Mouse (Mus musculus) liver (tissue): ENCODE results near the gene Riox2.

Experiments
- DNase-seq: peaks from one replicate; pipeline ENCODE4 v3.0.0-alpha.2; 2020; ENCODE audit warnings: mixed read lengths

Riox2 gene

DNA sequence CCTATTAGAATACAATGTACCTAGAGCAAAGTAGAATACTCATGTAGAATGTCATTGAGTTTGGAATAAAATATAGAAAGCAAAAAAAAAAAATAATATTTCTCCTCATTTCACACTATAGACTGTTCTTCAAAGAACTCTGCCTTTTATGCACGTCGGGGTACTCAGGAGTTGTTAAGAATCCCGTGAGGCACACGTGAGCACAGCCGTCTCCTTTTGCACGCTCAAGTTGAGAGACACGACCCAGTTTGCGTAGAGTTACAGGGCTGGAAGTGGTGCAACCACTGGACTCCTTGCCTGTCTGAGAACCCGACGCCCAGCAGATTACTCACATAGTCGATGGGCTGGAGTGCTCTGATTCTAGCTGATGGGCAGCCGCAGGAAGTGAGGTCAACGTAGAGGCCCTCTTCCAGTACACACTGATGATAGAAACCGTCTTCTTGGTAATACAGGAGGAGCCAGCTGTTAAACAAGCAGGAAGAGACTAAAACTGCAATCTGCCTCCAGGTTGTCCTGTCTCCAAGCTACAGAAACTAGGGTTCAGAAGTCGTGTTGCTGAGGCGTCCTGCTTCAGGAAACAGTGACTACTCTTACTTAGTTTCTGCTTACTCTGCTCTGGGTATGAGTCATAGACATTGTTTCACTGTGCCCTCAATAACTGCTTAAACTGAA lies 50.3 kb downstream of the Riox2 start:
- no peak for DNase-seq

DNA sequence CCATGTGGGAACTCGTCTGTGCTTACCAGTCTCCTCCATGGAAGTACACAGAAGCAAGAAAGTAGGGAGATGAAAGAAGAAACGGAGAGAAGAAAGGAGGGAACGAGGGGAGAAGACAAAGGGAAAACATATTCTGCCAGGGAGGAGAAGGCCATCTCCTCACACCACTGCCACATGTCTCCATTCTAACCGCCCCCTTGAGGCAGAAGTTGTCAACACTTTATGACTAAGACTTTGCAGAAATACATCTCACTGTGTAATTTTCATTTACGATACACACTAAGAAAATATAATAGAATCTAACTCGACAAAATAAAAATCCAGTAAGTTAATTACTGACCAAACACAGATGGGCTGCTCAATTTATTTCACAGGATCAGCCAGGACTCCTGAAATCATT lies 55.4 kb downstream of the Riox2 start:
- DNase-seq = no peak

DNA sequence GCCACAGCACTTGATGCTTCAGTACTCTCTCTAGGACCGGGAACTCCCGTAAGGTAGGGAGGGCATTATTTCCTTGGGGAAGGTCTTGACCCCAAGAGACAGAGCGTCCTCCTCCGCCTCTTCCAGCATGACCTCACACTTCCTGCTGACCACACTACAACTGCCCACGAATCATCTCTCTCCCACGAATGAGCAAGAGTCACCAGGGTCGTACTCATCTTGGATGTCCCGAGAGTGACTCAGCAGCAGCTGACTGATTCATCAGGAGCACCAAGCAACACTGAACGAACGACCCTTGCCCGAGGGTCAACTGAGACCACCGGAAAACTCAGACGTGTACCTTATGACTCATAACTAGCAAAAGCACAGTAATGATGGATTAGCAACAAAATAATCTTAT lies 58.0 kb downstream of the Riox2 start:
- DNase-seq = no peak

DNA sequence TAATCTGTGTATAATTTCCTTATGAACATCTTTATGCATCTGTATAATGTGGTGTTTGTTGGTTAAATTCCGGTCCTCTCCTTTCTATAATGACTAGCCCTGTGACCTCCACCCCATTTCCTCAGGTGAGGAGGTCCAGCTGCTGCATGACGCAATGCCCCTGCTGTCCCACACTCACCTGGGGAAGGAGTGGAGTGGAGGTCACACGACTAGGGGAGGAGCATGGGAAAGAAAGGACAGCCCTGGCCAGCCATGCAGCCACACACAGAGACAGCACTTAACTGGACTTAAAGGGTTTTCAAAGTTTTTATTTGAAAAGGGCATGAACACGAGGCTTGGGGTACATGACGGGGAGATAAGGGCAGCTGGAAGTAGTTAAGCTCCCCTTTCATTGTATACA lies 59.7 kb downstream of the Riox2 start:
- DNase-seq = no peak

DNA sequence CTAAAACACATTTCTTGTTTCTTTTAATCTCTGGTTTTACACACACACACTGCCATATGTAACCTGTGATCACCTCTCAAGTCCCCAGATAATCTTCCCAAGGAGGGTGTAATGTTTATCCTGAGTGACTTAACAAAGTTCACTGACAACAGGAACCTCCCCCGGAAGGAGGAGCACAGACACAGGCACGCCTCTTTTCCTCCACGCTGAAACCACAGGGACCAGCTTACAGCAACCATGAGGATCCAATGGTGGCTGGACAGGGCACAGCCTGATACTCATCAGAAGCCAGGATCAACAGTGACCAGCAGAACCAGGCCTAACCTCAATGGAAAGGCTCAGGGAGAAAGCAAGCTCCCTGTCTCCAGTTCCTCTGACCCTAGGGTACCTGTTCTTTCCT lies 61.0 kb downstream of the Riox2 start:
- DNase-seq = no peak

DNA sequence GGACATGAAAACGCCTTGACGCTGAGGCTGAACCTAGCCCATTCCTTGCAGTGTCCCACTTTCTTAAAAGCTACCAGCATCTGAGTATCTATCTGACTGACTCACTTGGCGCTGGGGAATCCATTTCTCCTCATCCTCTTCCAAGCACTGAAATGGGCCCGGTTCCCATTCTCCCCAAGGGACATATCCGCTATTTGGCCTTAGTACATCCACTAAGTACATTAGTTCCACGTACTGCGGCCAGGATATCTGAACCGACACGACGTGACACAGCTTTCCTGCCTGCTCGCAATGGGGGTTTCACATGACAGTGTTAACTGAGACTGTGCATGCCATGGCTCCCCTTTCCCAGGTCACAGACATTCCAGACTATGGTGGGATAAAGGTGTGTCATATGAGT lies 62.8 kb downstream of the Riox2 start:
- no peak for DNase-seq

DNA sequence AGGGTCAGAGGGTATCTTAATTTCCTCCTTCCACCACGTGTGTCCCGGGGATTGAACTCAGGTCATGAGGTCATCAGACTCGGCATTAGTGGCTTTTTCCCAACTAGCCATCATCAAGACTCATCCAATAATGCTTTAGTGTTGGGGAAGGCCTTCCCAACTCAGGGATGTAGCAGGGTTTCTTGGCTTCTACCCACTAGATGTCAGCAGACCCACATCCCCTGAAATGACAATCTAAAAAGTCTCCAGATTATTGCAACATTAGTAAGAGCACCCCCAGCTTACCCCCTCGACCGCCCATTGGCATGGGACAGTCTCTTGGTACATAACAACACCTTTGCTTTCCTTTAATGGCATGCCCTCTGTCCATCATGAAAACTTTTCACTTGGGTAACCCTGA lies 64.1 kb downstream of the Riox2 start:
- no peak for DNase-seq

DNA sequence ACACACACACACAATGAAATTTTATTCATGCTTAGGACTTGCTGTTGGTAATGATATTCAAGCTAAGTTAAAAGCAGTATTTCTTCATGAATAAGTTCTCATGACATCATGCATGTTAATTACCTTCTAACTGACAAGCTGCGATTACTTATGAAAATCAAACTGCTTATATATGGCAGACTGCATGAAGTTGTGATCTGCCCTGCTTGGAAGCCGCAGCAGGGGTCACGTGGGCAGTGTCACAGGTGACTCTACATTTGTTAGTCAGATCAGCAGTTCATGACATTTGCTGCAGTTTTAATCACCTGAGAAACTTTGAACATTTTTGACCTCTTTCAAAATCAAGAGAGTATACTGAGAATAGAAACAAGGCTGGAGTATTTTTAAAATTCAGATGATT lies 69.4 kb downstream of the Riox2 start:
- DNase-seq = no peak

DNA sequence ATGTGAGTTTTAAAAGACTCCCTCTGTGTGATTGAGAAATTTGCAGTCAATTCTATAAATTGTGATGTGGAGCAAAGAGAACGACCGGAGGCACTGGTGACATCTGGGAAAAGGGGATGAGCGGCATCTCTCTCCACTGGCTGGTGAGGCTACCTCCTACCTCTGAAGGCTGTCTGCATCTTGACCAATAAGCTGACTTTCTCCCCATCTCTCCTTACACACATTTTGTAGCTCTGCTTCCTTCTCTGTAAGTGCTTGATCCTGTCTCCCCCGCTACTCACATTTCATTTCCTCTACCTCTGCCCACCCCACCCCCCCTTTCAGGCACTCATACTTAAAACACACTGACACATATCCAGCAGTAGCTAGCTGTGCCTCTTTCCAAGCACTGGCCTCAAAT lies 69.8 kb downstream of the Riox2 start:
- no peak for DNase-seq
